Mouse (Mus musculus) layer of hippocampus, postnatal 25 days (tissue): ENCODE measurements around the gene Scn5a. TPM values are rescaled to one million over a fixed set of nuclear protein-coding genes. Genes with fewer than 3 reads are reported as not detected.

Source experiments
- DNase-seq, 2 experiments: peaks; one replicate each; pipeline ENCODE4 v3.0.0; 2022; ENCODE audit warnings: mixed read lengths in 2 of 2, low spot score in 1 of 2; ENCODE audit errors: extremely low spot score in 1 of 2
- total RNA-seq, 2 experiments: library from RNA; stranded (reverse); gene quantifications; 2 replicates each; pipeline ENCODE4 v1.2.3; 2021

Scn5a gene
- total RNA-seq: under 1 TPM; 0.70 to 0.89 TPM

GRCm38 (mm10) chr9:119578636-119579438 lies at the start of gene Scn5a:
TSS of gene Scn5a (minus strand) at chr9:119579016.
- no peak for DNase-seq

DNA sequence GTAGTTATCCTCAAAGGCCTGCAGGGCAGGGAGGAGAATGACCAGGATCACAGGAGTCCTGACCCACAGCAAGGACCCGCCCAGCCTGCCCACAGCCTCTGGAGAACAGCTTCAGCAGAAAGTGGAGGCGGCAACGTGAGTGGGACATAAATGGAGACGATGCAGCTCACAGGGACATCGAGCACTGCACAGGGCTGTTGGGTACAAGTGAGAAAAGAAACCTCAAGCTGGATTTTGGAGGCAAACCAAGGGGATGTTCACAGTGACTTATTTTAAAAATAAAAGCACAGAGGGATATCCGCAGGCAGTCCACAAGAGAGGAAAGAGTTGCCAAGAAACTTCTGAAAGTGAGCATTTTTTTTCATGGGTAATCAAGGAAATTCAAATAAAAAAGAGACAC lies 48.4 kb upstream of the Scn5a start:
- DNase-seq: no peak

- no peak for DNase-seq
Measured at GRCm38 (mm10) chr9:119624151-119624550, 45.3 kb upstream of the Scn5a start.

DNA sequence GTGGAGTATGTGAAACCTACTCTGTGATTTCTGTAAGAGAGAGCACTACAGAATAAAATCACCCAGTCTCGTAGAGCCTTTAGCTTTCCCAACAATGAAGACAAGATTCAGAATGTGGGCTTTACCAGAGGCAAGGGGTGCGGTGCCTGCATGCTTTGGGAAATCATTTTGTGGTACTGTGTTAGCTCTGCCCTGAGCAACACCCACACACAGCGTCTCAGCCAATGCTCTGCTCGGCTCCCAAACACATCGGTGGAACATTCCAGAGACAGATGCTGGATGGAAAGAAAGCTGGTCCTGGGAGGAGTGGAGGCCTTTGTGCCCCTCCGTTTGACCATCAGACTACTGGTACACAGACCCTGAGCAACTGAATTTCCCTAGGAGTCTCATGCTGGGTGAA lies 36.0 kb upstream of the Scn5a start:
- DNase-seq: no peak

- DNase-seq: no peak
Measured at GRCm38 (mm10) chr9:119610563-119611166, 31.8 kb upstream of the Scn5a start.

GRCm38 (mm10) chr9:119606906-119607305 lies 28.1 kb upstream of the Scn5a start:
- DNase-seq: no peak

GRCm38 (mm10) chr9:119604607-119605006 lies 25.8 kb upstream of the Scn5a start:
- DNase-seq: no peak

DNA sequence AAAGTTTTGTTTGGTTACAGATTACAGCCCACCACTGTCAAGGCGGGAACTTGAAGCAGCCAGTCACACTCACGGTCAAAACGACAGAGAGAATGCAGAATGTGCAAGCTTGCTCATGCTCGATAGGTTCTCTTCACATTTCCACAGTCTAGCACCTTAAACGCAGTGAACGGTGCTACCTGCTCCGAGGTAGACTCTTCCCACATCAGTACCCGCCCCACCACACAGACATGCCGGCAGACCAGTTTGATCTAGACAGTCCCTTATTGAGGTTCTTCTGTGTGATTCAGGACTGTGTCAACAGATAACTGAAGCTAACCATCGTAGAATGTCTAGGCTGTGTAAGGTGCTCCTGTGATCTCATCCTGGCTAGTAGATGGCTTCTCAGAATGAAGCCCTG lies 19.7 kb upstream of the Scn5a start:
- DNase-seq: no peak

DNA sequence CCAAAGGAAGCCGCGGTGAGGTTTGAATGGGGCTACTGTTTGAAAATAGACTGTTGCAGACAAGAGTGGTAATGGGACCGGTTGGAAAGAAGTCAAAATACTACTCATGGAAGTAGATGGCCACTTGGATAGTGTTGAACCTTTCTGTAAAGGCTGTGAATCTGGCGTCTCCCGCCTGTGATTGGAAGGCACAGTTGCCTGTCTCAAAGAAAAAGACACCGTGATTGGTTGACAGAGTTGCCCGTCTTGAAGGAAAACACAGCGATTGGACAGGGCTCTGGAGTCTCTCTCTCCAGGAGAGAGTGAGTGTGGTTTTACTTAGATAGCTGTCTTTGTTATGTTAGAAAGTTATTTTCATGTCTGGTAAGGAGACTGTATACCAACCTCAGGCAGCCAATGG lies 18.5 kb upstream of the Scn5a start:
- no peak for DNase-seq

DNA sequence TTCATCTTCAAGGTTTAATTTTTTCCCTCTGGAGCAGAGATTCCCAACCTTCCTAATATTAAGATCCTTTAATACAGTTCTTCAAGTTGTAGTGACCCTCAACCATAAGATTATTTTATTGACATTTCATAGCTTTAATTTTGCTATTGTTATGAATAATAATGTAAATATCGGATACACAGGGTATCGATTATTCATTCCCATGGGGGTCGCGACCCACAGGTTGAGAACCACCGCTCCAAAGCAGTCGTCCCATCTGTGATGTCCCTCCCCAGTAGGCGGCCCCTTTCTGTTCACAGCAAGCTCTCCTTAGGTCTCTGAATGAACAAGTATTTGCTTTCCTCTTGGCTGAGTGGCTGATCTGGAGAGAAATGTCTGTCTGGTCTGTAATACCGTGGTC lies 10.8 kb upstream of the Scn5a start:
- no peak for DNase-seq

- DNase-seq: no peak
Measured at GRCm38 (mm10) chr9:119588763-119589449, 10.1 kb upstream of the Scn5a start.

DNA sequence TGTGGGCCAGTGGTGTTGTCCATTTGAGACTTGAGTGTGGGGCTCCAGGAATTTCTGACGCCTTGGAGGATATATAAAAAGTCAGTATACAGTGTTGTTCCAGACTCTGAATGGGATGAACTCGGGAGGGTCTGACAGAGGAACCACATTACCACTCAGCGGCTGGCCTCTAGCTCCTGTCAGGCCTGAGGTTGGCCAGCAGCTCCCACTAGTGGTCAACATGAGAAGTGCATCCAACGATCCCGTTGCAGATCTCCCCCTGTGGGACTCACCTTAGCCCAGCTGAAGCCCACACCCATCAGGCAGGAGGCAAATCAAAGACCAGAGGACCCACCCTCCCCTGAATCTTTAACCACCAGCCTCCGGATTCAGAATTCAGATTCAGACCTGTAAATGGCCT lies 1.9 kb upstream of the Scn5a start:
- DNase-seq: peak; percentile 55 to 84

- no peak for DNase-seq
Measured at GRCm38 (mm10) chr9:119580187-119580586, 1.4 kb upstream of the Scn5a start.

DNA sequence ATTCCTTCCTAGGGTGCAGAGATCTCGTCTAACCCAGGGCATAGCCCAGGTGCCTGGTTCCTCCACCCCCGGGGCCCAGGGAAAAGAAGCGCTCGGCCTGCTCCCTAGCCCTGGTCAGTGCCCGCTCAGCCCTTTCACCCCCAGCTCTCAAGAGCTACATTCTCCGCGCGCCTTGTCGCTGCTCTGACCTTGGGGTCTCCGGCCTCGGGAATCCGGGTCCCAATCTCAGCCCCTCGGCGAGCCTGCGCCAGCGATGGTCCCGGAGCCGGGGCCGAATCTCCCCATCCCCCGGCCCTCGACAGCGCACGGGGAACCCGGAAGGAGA lies 543 bp downstream of the Scn5a start:
- no peak for DNase-seq

DNA sequence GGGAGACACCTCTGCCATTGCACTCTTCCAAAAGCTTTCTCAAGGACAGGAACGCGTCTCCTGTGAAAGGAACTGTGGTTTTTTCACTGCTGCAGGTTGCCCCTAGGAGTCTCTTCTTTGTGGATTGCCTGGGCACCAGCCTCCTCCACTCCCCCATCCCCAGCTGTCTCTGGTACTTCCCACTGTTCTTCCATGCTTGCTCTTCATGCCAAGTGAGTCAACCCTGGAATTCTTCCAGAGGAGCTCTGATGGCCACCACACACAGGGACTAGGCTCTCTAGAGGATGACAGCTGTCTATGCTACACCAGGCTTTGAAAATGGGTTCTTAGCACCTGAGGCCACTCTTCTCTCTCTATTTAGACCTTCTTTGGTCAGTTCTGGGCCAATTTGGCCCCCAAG lies 1.8 kb downstream of the Scn5a start:
- DNase-seq: no peak

- DNase-seq: no peak
Measured at GRCm38 (mm10) chr9:119575732-119576131, 3.1 kb downstream of the Scn5a start.

GRCm38 (mm10) chr9:119574366-119574765 lies 4.5 kb downstream of the Scn5a start:
- DNase-seq: no peak

DNA sequence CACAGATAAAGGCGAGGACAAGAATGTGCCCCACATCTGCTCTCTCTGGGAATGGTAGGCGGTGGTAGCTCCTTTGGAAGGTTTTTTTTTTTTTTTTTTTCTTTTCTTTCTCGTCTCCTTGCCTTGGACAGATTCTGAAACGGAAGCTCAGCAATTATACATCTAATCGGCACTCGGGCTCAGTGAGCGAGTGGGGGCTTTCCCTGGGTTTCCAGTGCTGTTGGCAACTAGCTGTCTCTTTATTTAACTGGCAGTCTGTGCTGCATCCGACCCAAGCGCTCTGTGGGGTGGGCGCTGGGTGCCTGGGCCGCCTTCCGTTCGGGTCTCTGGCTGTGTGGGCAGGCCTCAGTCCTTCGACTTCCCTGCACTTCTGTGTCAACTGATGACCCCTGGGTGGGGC lies 5.8 kb downstream of the Scn5a start:
- DNase-seq: no peak

- no peak for DNase-seq
Measured at GRCm38 (mm10) chr9:119571411-119571888, 7.4 kb downstream of the Scn5a start.

DNA sequence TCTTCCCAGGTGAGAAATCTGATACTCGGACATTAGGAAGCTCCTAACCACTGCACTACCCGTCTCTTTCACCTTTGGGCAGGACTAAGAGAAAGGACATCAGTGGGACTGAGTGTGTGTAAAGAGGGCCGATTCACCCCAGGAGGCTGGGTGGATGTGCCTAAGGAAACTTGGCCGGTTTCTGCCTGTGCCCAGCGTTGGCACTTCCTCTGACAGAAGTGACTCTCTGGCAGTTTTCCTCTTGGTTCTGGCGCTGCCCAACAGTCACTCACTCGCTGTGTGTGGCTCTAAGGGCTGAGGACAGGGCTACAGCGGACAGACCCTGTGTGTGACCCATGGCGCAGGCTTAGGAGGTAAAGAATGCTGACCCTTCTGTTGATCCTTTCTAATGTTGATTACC lies 8.2 kb downstream of the Scn5a start:
- no peak for DNase-seq

DNA sequence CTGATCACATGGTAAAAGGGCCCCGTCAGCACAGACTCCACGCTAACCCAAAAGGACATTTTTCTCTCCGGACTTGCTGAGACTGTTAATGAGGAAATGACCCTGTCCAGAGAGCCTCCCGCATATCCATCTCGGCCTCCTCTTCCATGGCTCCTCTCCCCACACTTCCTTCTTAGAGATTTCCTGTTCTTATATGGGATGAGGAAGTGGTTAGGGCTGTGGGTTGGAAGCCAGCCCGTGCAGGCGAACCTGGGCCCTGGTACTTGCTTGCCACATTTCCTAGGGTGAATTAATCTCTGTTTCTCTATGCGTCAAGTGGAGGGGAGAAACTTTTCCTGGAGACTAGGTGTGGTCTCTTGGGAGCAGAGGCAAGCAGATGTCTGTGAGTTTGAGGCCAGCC lies 10.1 kb downstream of the Scn5a start:
- DNase-seq: no peak

DNA sequence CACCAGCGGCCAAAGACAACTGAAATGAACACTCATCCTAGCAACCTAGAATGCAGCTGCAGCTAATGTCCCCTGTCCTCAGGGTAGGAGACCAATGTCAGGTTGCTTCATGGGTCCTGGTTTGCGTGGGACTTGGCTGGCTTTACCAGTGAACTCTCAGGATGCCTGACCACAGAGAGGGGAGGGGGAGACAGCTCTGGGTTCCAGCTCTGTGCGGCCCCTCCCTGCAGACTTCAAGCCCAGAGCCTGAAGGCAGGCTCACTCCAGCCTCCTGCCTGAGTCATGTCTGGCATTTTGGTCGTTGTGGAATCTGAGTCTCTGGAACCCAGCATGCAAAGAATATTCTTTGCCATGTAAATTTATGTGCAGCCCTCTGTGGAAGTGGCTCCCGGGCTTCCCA lies 11.0 kb downstream of the Scn5a start:
- DNase-seq: no peak
